In the genomic region with DNA sequence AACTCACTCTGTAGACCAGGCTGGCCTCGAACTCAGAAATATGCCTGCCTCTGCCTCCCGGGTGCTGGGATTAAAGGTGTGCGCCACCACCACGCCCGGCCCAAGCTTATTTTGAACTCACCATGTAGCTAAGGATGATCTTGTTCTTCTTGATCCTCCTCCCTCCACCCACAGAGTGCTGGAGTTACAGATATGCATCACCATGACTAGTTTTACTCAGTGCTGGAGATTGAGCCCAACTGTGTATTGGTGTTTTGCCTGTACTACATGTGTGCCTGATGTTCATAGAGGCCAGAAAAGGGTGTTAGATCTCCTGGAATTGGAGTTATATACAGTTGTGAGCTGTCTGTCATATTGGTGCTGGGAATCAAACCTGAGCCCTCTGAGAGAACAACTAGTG, we compare ENCODE assay signal across 11 mouse cellular contexts. TPM values are rescaled to one million over a fixed set of nuclear protein-coding genes. Genes with fewer than 3 reads are reported as not detected.
A peak's percentile ranks its signal among the peaks of the same experiment; 100 is the strongest.
DNase-seq lines count a peak whose midpoint lies in the region; ATAC-seq and TF ChIP-seq lines count a peak whose summit lies in the region.
"Had no signal": no experiment of that assay in that cellular context is flagged by ENCODE, and none has a peak within 500 bp of the region (broad histone marks: within the 10 kb centered on the region; RNA-seq: fewer than 3 reads in every experiment).

No protein-coding gene starts in this region.

- no peak for DNase-seq in heart, postnatal 25 days (ENCODE audit: low spot score)
- DNase-seq in lung, postnatal 0 days (ENCODE audit: low spot score), result no peak
- no peak for DNase-seq in lung, adult 2 months
- DNase-seq in layer of hippocampus, postnatal 14 days (ENCODE audit: low spot score in 2 of 2), result no peak

- no peak for TF ChIP-seq POLR2A in lung, adult 2 months (IDR thresholded peaks at IDR 0.05; ENCODE audit: borderline replicate concordance, extremely low read depth, low read depth, low read length)

- H3K27ac ChIP-seq in heart, embryonic 14.5 days (replicated peaks in 1 of 2; ENCODE audit: control insufficient read depth in 1 of 2, insufficient read depth in 1 of 2, low read depth in 2 of 2, low read length in 2 of 2), result peak overlapping the region; percentile 10 to 57; a peak in 3 of 4 replicates
- peak overlapping the region; percentile 16 for H3K27ac ChIP-seq in lung, postnatal 0 days (ENCODE audit: low read length)
- H3K27ac ChIP-seq in intestine, postnatal 0 days (ENCODE audit: low read depth, low read length), result 0 out of 2 replicates have a peak overlapping the region, but pooled peaks have one; percentile 5
- peak overlapping the region; percentile 34; the same call in 1 of the 2 replicates for H3K27ac ChIP-seq in stomach, embryonic 16.5 days (ENCODE audit: low read length)

- H3K9ac ChIP-seq in heart, embryonic 14.5 days (ENCODE audit: low read length), result no peak overlapping the region
- H3K9ac ChIP-seq in lung, postnatal 0 days (replicated peaks; ENCODE audit: low read depth), result no peak overlapping the region
- no peak overlapping the region for H3K9ac ChIP-seq in intestine, postnatal 0 days (ENCODE audit: low read depth, low read length)
- no peak overlapping the region for H3K9ac ChIP-seq in stomach, embryonic 16.5 days (ENCODE audit: low read length)

- no peak for ATAC-seq in heart, embryonic 14.5 days (ENCODE audit: insufficient number of reproducible peaks, insufficient read depth, low FRiP score, low read depth)
- no peak for ATAC-seq in lung, postnatal 0 days
- ATAC-seq in intestine, postnatal 0 days, result no peak
- ATAC-seq in stomach, embryonic 16.5 days (ENCODE audit: insufficient read depth, low FRiP score), result no peak
- ATAC-seq in megakaryocyte-erythroid progenitor cell, adult 5-6 weeks (replicated peaks; ENCODE audit: low FRiP score, low TSS enrichment, poor library complexity, severe bottlenecking), result no peak

- H3K4me3 ChIP-seq in heart, embryonic 14.5 days (ENCODE audit: control insufficient read depth in 1 of 2, insufficient read depth in 1 of 2, low read depth in 1 of 2, low read length in 2 of 2), result no peak overlapping the region
- no peak overlapping the region for H3K4me3 ChIP-seq in lung, postnatal 0 days (ENCODE audit: low read depth, low read length)
- no peak overlapping the region for H3K4me3 ChIP-seq in lung, adult 2 months (replicated peaks; ENCODE audit: extremely low read depth, low read depth, low read length)
- H3K4me3 ChIP-seq in intestine, postnatal 0 days (ENCODE audit: low read depth, low read length), result no peak overlapping the region
- H3K4me3 ChIP-seq in stomach, embryonic 16.5 days (replicated peaks; ENCODE audit: low read length), result no peak overlapping the region

- no peak for TF ChIP-seq CTCF in lung, postnatal 0 days (IDR thresholded peaks at IDR 0.05)
- TF ChIP-seq CTCF in lung, adult 2 months (IDR thresholded peaks at IDR 0.05; ENCODE audit: insufficient read depth, low read length), result no peak
- no peak for TF ChIP-seq CTCF in intestine, postnatal 0 days (IDR thresholded peaks at IDR 0.05; ENCODE audit: low read depth)

- no peak for TF ChIP-seq EP300 in lung, postnatal 0 days (IDR thresholded peaks at IDR 0.05)

- H3K4me1 ChIP-seq in heart, embryonic 14.5 days (ENCODE audit: control insufficient read depth in 2 of 2, insufficient read depth in 2 of 2, low read length in 2 of 2), result 0 out of 4 replicates have a peak, but pooled peaks cover 0 to 4% of the 10 kb centered on the region in 2 experiments
- H3K4me1 ChIP-seq in lung, postnatal 0 days (ENCODE audit: insufficient read depth, low read depth, low read length), result no peaks in the 10 kb centered on the region
- peaks cover 11% of the 10 kb centered on the region for H3K4me1 ChIP-seq in lung, adult 2 months (ENCODE audit: control insufficient read depth, insufficient read depth, low read length)
- no peaks in the 10 kb centered on the region for H3K4me1 ChIP-seq in intestine, postnatal 0 days (replicated peaks; ENCODE audit: control insufficient read depth, insufficient read depth, low read length)
- H3K4me1 ChIP-seq in stomach, embryonic 16.5 days (ENCODE audit: control insufficient read depth, insufficient read depth, low read length), result no peaks in the 10 kb centered on the region

- no peaks in the 10 kb centered on the region for H3K27me3 ChIP-seq in heart, embryonic 14.5 days (ENCODE audit: control insufficient read depth, insufficient read depth, low read length)
- H3K27me3 ChIP-seq in lung, postnatal 0 days (replicated peaks; ENCODE audit: insufficient read depth, low read length), result no peaks in the 10 kb centered on the region
- no peaks in the 10 kb centered on the region for H3K27me3 ChIP-seq in intestine, postnatal 0 days (replicated peaks; ENCODE audit: control insufficient read depth, insufficient read depth, low read length)
- no peaks in the 10 kb centered on the region for H3K27me3 ChIP-seq in stomach, embryonic 16.5 days (ENCODE audit: control insufficient read depth, insufficient read depth, low read length)

- H3K9me3 ChIP-seq in heart, embryonic 14.5 days (ENCODE audit: control insufficient read depth, low read length), result no peaks in the 10 kb centered on the region
- H3K9me3 ChIP-seq in lung, postnatal 0 days (ENCODE audit: low read length), result no peaks in the 10 kb centered on the region
- H3K9me3 ChIP-seq in intestine, postnatal 0 days (ENCODE audit: control insufficient read depth), result no peaks in the 10 kb centered on the region
- H3K9me3 ChIP-seq in stomach, embryonic 16.5 days (replicated peaks; ENCODE audit: control insufficient read depth, low read length), result no peaks in the 10 kb centered on the region

- intact Hi-C loops in heart, postnatal 25 days (cut with DNase I), result no loop called here

- WGBS in heart, embryonic 14.5 days, result 94% methylated on average over 5 of the region's 5 CpGs
- 91% methylated on average over 5 of the region's 5 CpGs for WGBS in lung, postnatal 0 days
- WGBS in lung, adult 2 months, result 86% methylated on average over 5 of the region's 5 CpGs
- 93% methylated on average over 5 of the region's 5 CpGs for WGBS in intestine, postnatal 0 days
- 97% methylated on average over 5 of the region's 5 CpGs for WGBS in stomach, embryonic 16.5 days

- H3K4me2 ChIP-seq in heart, embryonic 14.5 days (ENCODE audit: low read length), result no peak overlapping the region
- H3K4me2 ChIP-seq in lung, postnatal 0 days (replicated peaks; ENCODE audit: low read depth, low read length), result no peak overlapping the region
- H3K4me2 ChIP-seq in intestine, postnatal 0 days (replicated peaks; ENCODE audit: low read depth), result no peak overlapping the region
- no peak overlapping the region for H3K4me2 ChIP-seq in stomach, embryonic 16.5 days (ENCODE audit: low read depth, low read length)

- H3K36me3 ChIP-seq in heart, embryonic 14.5 days (ENCODE audit: control insufficient read depth, insufficient read depth, low read length), result peaks cover 90% of the 10 kb centered on the region
- H3K36me3 ChIP-seq in lung, postnatal 0 days (ENCODE audit: insufficient read depth, low read length), result peaks cover 28% of the 10 kb centered on the region
- H3K36me3 ChIP-seq in intestine, postnatal 0 days (ENCODE audit: control insufficient read depth, insufficient read depth), result peaks cover 35% of the 10 kb centered on the region
- no peaks in the 10 kb centered on the region for H3K36me3 ChIP-seq in stomach, embryonic 16.5 days (ENCODE audit: control insufficient read depth, insufficient read depth, low read length)

RNA-seq across cellular contexts. Expression of a gene that starts 37.8 kb away (rescaled TPM):
- 26.6 and 28.6 TPM in 2 replicates for polyA plus RNA-seq in heart, embryonic 14.5 days (2014; fragmentation: Nextera tagmentation; extraction: Ambion mirVana)
- total RNA-seq in heart, postnatal 25 days (2021), result 10 to 100 TPM; 35.7 to 42.7 TPM
- polyA plus RNA-seq in lung, postnatal 0 days (2015; fragmentation: Nextera tagmentation; extraction: Ambion mirVana), result 25.3 and 26.0 TPM in 2 replicates
- polyA plus RNA-seq in lung, adult 2 months (2012; rRNA removed), result 52.6 and 61.6 TPM in 2 replicates
- polyA plus RNA-seq in intestine, postnatal 0 days (2015; fragmentation: Nextera tagmentation; extraction: Ambion mirVana), result 6.2 and 6.6 TPM in 2 replicates
- polyA plus RNA-seq in stomach, embryonic 16.5 days (2015; fragmentation: Nextera tagmentation; extraction: Ambion mirVana), result 8.1 and 8.2 TPM in 2 replicates
- 10 to 100 TPM; 25.5 to 29.3 TPM for total RNA-seq in layer of hippocampus, postnatal 14 days (2021)
- 10.3 and 19.9 TPM in 2 replicates for total RNA-seq in megakaryocyte-erythroid progenitor cell, adult 5-6 weeks (2014; fragmentation: Nextera tagmentation)
- 5.9 and 9.0 TPM in 2 replicates for total RNA-seq in megakaryocyte-erythroid progenitor cell, adult 5-6 weeks (2017)

RNA-seq across cellular contexts. Expression of a gene that starts 38.4 kb away (rescaled TPM):
- polyA plus RNA-seq in heart, embryonic 14.5 days (2014; fragmentation: Nextera tagmentation; extraction: Ambion mirVana), result not detected in 2 replicates
- not detected for total RNA-seq in heart, postnatal 25 days (2021)
- polyA plus RNA-seq in lung, postnatal 0 days (2015; fragmentation: Nextera tagmentation; extraction: Ambion mirVana), result not detected in 2 replicates
- not detected in 2 replicates for polyA plus RNA-seq in lung, adult 2 months (2012; rRNA removed)
- polyA plus RNA-seq in intestine, postnatal 0 days (2015; fragmentation: Nextera tagmentation; extraction: Ambion mirVana), result not detected in 2 replicates
- not detected in 2 replicates for polyA plus RNA-seq in stomach, embryonic 16.5 days (2015; fragmentation: Nextera tagmentation; extraction: Ambion mirVana)
- not detected for total RNA-seq in layer of hippocampus, postnatal 14 days (2021)
- total RNA-seq in megakaryocyte-erythroid progenitor cell, adult 5-6 weeks (2014; fragmentation: Nextera tagmentation), result not detected in 2 replicates
- total RNA-seq in megakaryocyte-erythroid progenitor cell, adult 5-6 weeks (2017), result not detected in 2 replicates
- total RNA-seq: gastrocnemius, adult 8-10 months had no signal
- polyA plus RNA-seq: brain, embryonic 14.5 days; kidney, adult 2 months had no signal

RNA-seq across cellular contexts. Expression of a gene that starts 38.4 kb away (rescaled TPM):
- 80.2 and 84.6 TPM in 2 replicates for polyA plus RNA-seq in heart, embryonic 14.5 days (2014; fragmentation: Nextera tagmentation; extraction: Ambion mirVana)
- 1 to 10 TPM; 4.3 to 5.9 TPM for total RNA-seq in heart, postnatal 25 days (2021)
- 225 and 226 TPM in 2 replicates for polyA plus RNA-seq in lung, postnatal 0 days (2015; fragmentation: Nextera tagmentation; extraction: Ambion mirVana)
- 72.7 and 114 TPM in 2 replicates for polyA plus RNA-seq in lung, adult 2 months (2012; rRNA removed)
- polyA plus RNA-seq in intestine, postnatal 0 days (2015; fragmentation: Nextera tagmentation; extraction: Ambion mirVana), result 32.6 and 34.6 TPM in 2 replicates
- 95.6 and 111 TPM in 2 replicates for polyA plus RNA-seq in stomach, embryonic 16.5 days (2015; fragmentation: Nextera tagmentation; extraction: Ambion mirVana)
- 100 to 1,000 TPM; 139 to 142 TPM for total RNA-seq in layer of hippocampus, postnatal 14 days (2021)
- 12.0 and 18.5 TPM in 2 replicates for total RNA-seq in megakaryocyte-erythroid progenitor cell, adult 5-6 weeks (2014; fragmentation: Nextera tagmentation)
- 4.4 and 5.9 TPM in 2 replicates for total RNA-seq in megakaryocyte-erythroid progenitor cell, adult 5-6 weeks (2017)

RNA-seq across cellular contexts. Expression of a gene that starts 56.4 kb away (rescaled TPM):
- polyA plus RNA-seq in heart, embryonic 14.5 days (2014; fragmentation: Nextera tagmentation; extraction: Ambion mirVana), result 9.7 and 10.8 TPM in 2 replicates
- 10 to 100 TPM; 68.3 to 71.5 TPM for total RNA-seq in heart, postnatal 25 days (2021)
- 5.1 and 5.7 TPM in 2 replicates for polyA plus RNA-seq in lung, postnatal 0 days (2015; fragmentation: Nextera tagmentation; extraction: Ambion mirVana)
- 9.3 and 9.7 TPM in 2 replicates for polyA plus RNA-seq in lung, adult 2 months (2012; rRNA removed)
- 9.0 and 9.2 TPM in 2 replicates for polyA plus RNA-seq in intestine, postnatal 0 days (2015; fragmentation: Nextera tagmentation; extraction: Ambion mirVana)
- polyA plus RNA-seq in stomach, embryonic 16.5 days (2015; fragmentation: Nextera tagmentation; extraction: Ambion mirVana), result 10.5 and 12.2 TPM in 2 replicates
- total RNA-seq in layer of hippocampus, postnatal 14 days (2021), result 10 to 100 TPM; 17.3 to 18.1 TPM
- 8.3 and 9.0 TPM in 2 replicates for total RNA-seq in megakaryocyte-erythroid progenitor cell, adult 5-6 weeks (2014; fragmentation: Nextera tagmentation)
- total RNA-seq in megakaryocyte-erythroid progenitor cell, adult 5-6 weeks (2017), result 15.2 and 29.7 TPM in 2 replicates
